Mouse (Mus musculus) left cerebral cortex, postnatal 4 days (tissue): ENCODE data around the gene Fosl1. TPM values are rescaled to one million over a fixed set of nuclear protein-coding genes. Genes with fewer than 3 reads are reported as not detected.
"Not testable (repeated sequence)": the region's sequence is repeated elsewhere in the genome, so short reads cannot be mapped to it uniquely, and the experiment has no call there.

Experiments
- DNase-seq: peaks from one replicate; pipeline ENCODE4 v3.0.0-alpha.2; 2022
- intact Hi-C: fragments of 180-260 bp; cut with DNase I; formaldehyde crosslinking; loops from one replicate; pipeline ENCODE4 v1.15.1; 2025
- total RNA-seq, 2 experiments: library from RNA; stranded (reverse); gene quantifications; 2 replicates each; pipeline ENCODE4 v1.2.3; 2021

Gene Fosl1
- total RNA-seq, 2 experiments from 2014 or later = not detected

- DNase-seq = no peak
- intact Hi-C loops = no loop called here
These were observed 29.8 kb downstream of the Fosl1 start for GRCm38 (mm10) chr19:5477004-5477667.

- intact Hi-C loops = no loop called here
- DNase-seq = no peak
These were observed 30.4 kb downstream of the Fosl1 start for GRCm38 (mm10) chr19:5477668-5478300.

GRCm38 (mm10) chr19:5480016-5480415, 32.7 kb downstream of the Fosl1 start:
- no peak for DNase-seq
- intact Hi-C loops = no loop called here

- DNase-seq = no peak
- intact Hi-C loops = no loop called here
These were observed 34.1 kb downstream of the Fosl1 start for GRCm38 (mm10) chr19:5481398-5481797.

GRCm38 (mm10) chr19:5483386-5484359, 36.3 kb downstream of the Fosl1 start:
- no peak for DNase-seq
- intact Hi-C loops = no loop called here

GRCm38 (mm10) chr19:5484496-5484895, 37.1 kb downstream of the Fosl1 start:
- no peak for DNase-seq
- intact Hi-C loops = no loop called here

- intact Hi-C loops = no loop called here
- no peak for DNase-seq
These were observed 38.0 kb downstream of the Fosl1 start for GRCm38 (mm10) chr19:5485371-5485770.

GRCm38 (mm10) chr19:5485821-5486220, 38.5 kb downstream of the Fosl1 start:
- no peak for DNase-seq
- intact Hi-C loops = no loop called here

GRCm38 (mm10) chr19:5486286-5486685, 38.9 kb downstream of the Fosl1 start:
- intact Hi-C loops = no loop called here
- no peak for DNase-seq

GRCm38 (mm10) chr19:5486771-5487170, 39.4 kb downstream of the Fosl1 start:
- intact Hi-C loops = no loop called here
- no peak for DNase-seq

GRCm38 (mm10) chr19:5487768-5488550, 40.6 kb downstream of the Fosl1 start, which contains the start of gene Mus81:
TSS of gene Mus81 (minus strand) at chr19:5488402.
- intact Hi-C loops = no loop called here
- DNase-seq = peak; percentile 98

GRCm38 (mm10) chr19:5488878-5489571, 41.7 kb downstream of the Fosl1 start:
- DNase-seq = peak; percentile 97
- intact Hi-C loops = no loop called here

GRCm38 (mm10) chr19:5489721-5490120, 42.4 kb downstream of the Fosl1 start:
- DNase-seq, intact Hi-C loops: not testable (repeated sequence)

- intact Hi-C loops = no loop called here
- DNase-seq = peak; percentile 95
These were observed 43.1 kb downstream of the Fosl1 start, which contains the start of gene Cfl1 for GRCm38 (mm10) chr19:5490313-5490897. TSS of gene Cfl1 (plus strand) at chr19:5490455.

GRCm38 (mm10) chr19:5490898-5491708, 43.8 kb downstream of the Fosl1 start:
- intact Hi-C loops = no loop called here
- DNase-seq = peak; percentile 81

GRCm38 (mm10) chr19:5492641-5493040, 45.3 kb downstream of the Fosl1 start:
- no peak for DNase-seq
- intact Hi-C loops = no loop called here

GRCm38 (mm10) chr19:5493301-5493721, 46.0 kb downstream of the Fosl1 start:
- intact Hi-C loops = not testable (repeated sequence)

GRCm38 (mm10) chr19:5494314-5494713, 47.0 kb downstream of the Fosl1 start:
- intact Hi-C loops = no loop called here

More at GRCm38 (mm10) chr19:5493301-5493721, 46.0 kb downstream of the Fosl1 start:
- DNase-seq = not testable (repeated sequence)

More at GRCm38 (mm10) chr19:5494314-5494713, 47.0 kb downstream of the Fosl1 start:
- DNase-seq = no peak
